Mouse (Mus musculus) effector memory CD4-positive, alpha-beta T cell, adult 5 months (primary cell): Measurements from ENCODE around the gene Pex13. TPM values are rescaled to one million over a fixed set of nuclear protein-coding genes. Genes with fewer than 3 reads are reported as not detected.

ENCODE experiments used
- polyA plus RNA-seq: library from polyadenylated mRNA; unstranded; fragments of 100-300 nt; shearing (Covaris generic); gene quantifications from one replicate; pipeline ENCODE4 v1.2.1, GENCODE M21; 2017

Pex13 gene
- polyA plus RNA-seq = 33.5 TPM

DNA sequence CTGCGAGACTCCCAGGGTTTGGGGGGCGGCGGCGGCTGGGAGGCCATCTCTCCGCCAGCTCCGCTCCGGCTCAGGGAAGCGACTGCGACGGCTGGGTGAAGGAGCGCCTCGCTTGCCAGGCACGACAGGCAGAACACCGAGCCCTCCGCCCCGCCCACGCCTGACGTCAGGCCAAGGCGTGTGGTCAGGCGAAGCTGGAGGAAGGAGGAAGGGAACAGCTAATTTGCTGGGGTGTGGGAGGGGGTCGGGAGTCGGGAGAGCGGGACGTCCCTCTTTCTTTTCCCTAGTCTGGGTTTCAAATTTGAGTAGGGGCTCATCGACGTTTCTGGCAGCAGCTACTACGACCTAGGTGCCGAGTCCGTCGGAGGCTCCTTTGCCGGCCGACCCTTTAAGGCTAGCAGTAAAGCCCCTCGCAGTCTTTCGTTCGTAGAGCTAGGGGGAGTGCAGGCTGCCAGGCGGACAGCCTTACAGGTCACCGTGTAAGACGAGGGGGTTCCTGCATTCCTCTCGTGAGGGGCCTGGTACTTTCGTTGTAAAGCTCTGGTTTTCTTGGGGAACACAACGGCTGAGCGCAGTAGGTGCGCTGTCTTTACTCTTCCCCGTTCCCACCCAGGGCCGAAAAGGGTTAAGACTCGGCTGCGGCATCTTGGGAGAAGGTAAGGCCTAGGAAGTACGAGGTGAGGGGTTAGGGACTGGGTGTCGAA is at the start of gene Pex13:
Pex13 (minus strand) TSS at position 162 of the 704 bp plus-strand sequence.

DNA sequence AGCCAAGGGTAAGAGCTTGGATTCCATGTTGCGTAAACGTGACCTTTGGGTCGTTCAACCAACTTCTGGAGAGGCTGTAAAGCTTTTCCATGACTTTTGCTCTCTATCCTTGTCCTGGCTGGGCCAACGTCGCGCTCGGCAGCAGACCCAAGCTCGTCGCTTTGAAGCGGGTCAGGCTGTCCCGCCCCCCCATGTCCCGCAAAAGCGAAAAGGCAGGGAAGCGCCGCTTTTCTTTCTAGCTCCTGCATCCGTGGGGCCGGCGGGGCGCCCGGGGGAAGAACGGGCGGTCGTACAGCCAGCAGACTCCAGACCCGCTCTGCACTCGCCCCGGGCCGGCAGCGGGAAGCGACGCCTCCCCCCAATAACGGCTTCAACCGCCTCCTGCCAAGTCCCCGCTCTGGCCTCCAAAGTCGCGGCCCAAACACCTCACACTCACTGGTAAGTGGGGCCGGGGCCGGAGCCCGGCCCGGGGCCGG is 410 bp downstream of the Pex13 start, which contains the start of gene Pus10:
Pus10 (plus strand) TSS at position 364 of the 476 bp plus-strand sequence.

DNA sequence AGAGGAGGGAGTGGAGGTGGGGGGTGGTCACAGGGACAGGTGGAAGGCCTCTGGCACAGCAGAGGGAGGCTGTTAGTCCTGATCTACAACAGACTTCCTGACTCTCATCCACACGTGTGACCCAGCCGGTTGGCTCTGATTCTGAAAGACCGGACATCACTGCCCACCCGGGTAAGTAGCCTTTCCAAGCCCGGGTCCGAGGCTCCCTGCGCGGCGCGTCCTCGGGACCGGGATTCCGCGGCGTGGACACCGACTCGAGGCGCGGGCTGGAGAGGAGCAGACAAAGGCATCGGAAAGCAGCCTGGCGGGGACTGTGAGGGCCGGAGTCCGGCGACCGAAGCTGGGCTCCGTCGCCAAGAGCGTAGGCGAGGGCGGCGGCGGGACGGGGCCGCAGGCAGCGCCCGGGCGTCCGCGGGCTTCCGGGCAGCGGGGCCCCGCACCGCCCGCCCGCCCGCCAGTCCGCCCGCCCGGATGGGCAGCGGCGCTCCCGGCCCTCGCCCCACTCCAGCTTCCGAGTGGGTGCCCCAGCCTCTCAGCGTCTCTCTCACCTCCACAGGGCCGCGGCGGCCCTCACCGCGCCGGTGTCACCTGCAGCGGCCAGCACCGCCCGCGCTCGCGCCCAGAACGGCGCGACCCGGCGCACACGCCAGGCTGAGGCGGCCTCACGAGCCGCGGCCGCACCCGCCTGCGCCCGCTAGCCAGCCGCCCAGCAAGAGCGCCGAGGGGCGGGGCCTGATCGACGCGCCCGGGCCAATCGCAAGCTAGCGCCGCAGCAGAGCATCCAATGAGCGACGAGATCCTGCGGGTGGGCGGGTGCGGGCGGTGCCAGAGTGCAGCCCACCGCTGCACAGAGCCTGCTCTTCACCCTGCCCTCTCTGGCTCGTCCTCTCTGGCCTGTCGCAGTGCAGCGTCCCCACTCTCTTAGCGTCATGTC is 32.5 kb downstream of the Pex13 start, which contains the start of gene 0610010F05Rik:
0610010F05Rik (minus strand) TSS at position 695 of the 934 bp plus-strand sequence.

Other genes starting within 250 kb of the Pex13 start
- 109 TPM for gene Ahsa2, start 167.9 kb downstream of the Pex13 start, polyA plus RNA-seq
- gene 1700093K21Rik, start 144.8 kb downstream of the Pex13 start, polyA plus RNA-seq = not detected
- gene 0610010F05Rik, start 32.3 kb downstream of the Pex13 start, polyA plus RNA-seq = 9.2 TPM
- gene Pus10, start 285 bp downstream of the Pex13 start, polyA plus RNA-seq = 18.1 TPM
- gene Rel, start 105.0 kb upstream of the Pex13 start, polyA plus RNA-seq = 128 TPM
- gene Papolg, start 229.3 kb upstream of the Pex13 start, polyA plus RNA-seq = 35.7 TPM